Mouse (Mus musculus): ENCODE data around the gene Sept11.

DNA sequence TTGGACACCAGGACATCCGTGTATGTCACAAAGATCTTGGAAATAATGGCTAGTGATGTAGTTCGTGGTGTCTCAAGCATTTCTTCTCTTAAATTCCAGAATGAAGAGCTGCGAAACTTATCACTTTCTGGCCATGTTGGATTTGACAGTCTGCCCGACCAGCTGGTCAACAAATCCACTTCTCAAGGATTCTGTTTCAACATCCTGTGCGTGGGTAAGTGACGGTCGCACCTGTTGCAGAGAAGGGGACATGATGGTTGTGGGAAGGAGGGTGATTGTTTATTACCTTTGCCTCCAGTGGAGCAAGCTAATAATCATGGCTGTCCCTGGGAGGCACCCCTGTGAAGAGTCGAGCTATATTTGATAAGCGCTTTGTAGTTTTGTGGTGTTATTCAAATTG is 46.1 kb downstream of the Sept11 start:
- no peak for TF ChIP-seq POLR2A (IDR thresholded peaks at IDR 0.05; ENCODE audit: control insufficient read depth in 1 of 2, insufficient read depth in 1 of 2, low read depth in 1 of 2, low read length in 2 of 2, poor library complexity in 1 of 2)
- TF ChIP-seq CTCF (IDR thresholded peaks at IDR 0.05 in 2 of 3, conservative IDR thresholded peaks at IDR 0.05 in 1 of 3; ENCODE audit: control insufficient read depth in 1 of 3, insufficient read depth in 1 of 3, low read depth in 2 of 3, low read length in 3 of 3, poor library complexity in 1 of 3, severe bottlenecking in 1 of 3): no peak
- TF ChIP-seq MAFK (IDR thresholded peaks at IDR 0.05; ENCODE audit: borderline replicate concordance, low read depth, low read length): no peak
- TF ChIP-seq ZC3H11A (IDR thresholded peaks at IDR 0.05; ENCODE audit: low read depth, low read length): no peak
- no peak for TF ChIP-seq CHD1 (IDR thresholded peaks at IDR 0.05; ENCODE audit: low read depth, low read length)
- TF ChIP-seq MAZ (IDR thresholded peaks at IDR 0.05; ENCODE audit: low read depth, low read length): no peak
- no peak for TF ChIP-seq USF2 (IDR thresholded peaks at IDR 0.05; ENCODE audit: borderline replicate concordance in 1 of 2, insufficient read depth in 1 of 2, low read depth in 1 of 2, low read length in 2 of 2)
- TF ChIP-seq NRF1 (IDR thresholded peaks at IDR 0.05; ENCODE audit: insufficient read depth, low read depth, low read length, poor library complexity, severe bottlenecking): no peak
- TF ChIP-seq TAL1 (IDR thresholded peaks at IDR 0.05; ENCODE audit: low read length): no peak
- no peak for TF ChIP-seq HCFC1 (IDR thresholded peaks at IDR 0.05; ENCODE audit: low read depth, low read length)
- TF ChIP-seq USF1 (IDR thresholded peaks at IDR 0.05; ENCODE audit: low read depth, low read length): no peak
- no peak for TF ChIP-seq CHD2 (IDR thresholded peaks at IDR 0.05; ENCODE audit: low read length)
- no peak for TF ChIP-seq EP300 (IDR thresholded peaks at IDR 0.05; ENCODE audit: low read depth in 1 of 2, low read length in 2 of 2)

All from MEL (cell line).